Mouse (Mus musculus): ENCODE data around the gene Il22ra2.

Gene Il22ra2

GRCm38 (mm10) chr10:19621408-19622048, at the start of gene Il22ra2:
Gene Il22ra2 (plus strand): TSS chr10:19621998.
- peak; percentile 64 to 74 for DNase-seq

- no peak for DNase-seq
These were observed 44.2 kb upstream of the Il22ra2 start for GRCm38 (mm10) chr10:19577571-19577970.

- DNase-seq: no peak
These were observed 43.8 kb upstream of the Il22ra2 start for GRCm38 (mm10) chr10:19578001-19578400.

GRCm38 (mm10) chr10:19578409-19578986, 43.3 kb upstream of the Il22ra2 start:
- DNase-seq: no peak

- DNase-seq: no peak
These were observed 41.1 kb upstream of the Il22ra2 start for GRCm38 (mm10) chr10:19580660-19581059.

GRCm38 (mm10) chr10:19581844-19582582, 39.8 kb upstream of the Il22ra2 start:
- peak in 1 of 2 experiments; percentile 37 for DNase-seq

- DNase-seq: no peak
These were observed 38.9 kb upstream of the Il22ra2 start for GRCm38 (mm10) chr10:19582806-19583430.

- peak in 1 of 2 experiments; percentile 37 for DNase-seq
These were observed 37.7 kb upstream of the Il22ra2 start for GRCm38 (mm10) chr10:19584064-19584463.

- DNase-seq: no peak
These were observed 37.0 kb upstream of the Il22ra2 start for GRCm38 (mm10) chr10:19584846-19585245.

GRCm38 (mm10) chr10:19585860-19586259, 35.9 kb upstream of the Il22ra2 start:
- no peak for DNase-seq

- DNase-seq: no peak
These were observed 34.5 kb upstream of the Il22ra2 start for GRCm38 (mm10) chr10:19587281-19587680.

GRCm38 (mm10) chr10:19589626-19590025, 32.2 kb upstream of the Il22ra2 start:
- no peak for DNase-seq

- no peak for DNase-seq
These were observed 30.5 kb upstream of the Il22ra2 start for GRCm38 (mm10) chr10:19591286-19591640.

- peak; percentile 100 for DNase-seq
These were observed 30.0 kb upstream of the Il22ra2 start, which contains the start of gene Ifngr1 for GRCm38 (mm10) chr10:19591641-19592441. Gene Ifngr1 (plus strand): TSS chr10:19591949.

- no peak for DNase-seq
These were observed 29.2 kb upstream of the Il22ra2 start for GRCm38 (mm10) chr10:19592556-19592955.

- no peak for DNase-seq
These were observed 28.5 kb upstream of the Il22ra2 start for GRCm38 (mm10) chr10:19593296-19593695.

- DNase-seq: no peak
These were observed 27.4 kb upstream of the Il22ra2 start for GRCm38 (mm10) chr10:19594201-19594905.

- DNase-seq: no peak
These were observed 24.9 kb upstream of the Il22ra2 start for GRCm38 (mm10) chr10:19596866-19597265.

GRCm38 (mm10) chr10:19598091-19598490, 23.7 kb upstream of the Il22ra2 start:
- DNase-seq: no peak

- DNase-seq: no peak
These were observed 22.3 kb upstream of the Il22ra2 start for GRCm38 (mm10) chr10:19599331-19600092.

- DNase-seq: no peak
These were observed 21.7 kb upstream of the Il22ra2 start for GRCm38 (mm10) chr10:19600093-19600420.

Data from lung, adult 18-20 months (tissue).